Mouse (Mus musculus) lung, postnatal 0 days (tissue): ENCODE measurements around the gene Pla2g4e.

ENCODE experiments used
- CTCF ChIP-seq: IDR thresholded peaks from 2 replicates; pipeline ENCODE4 v1.5.1; 2016; ENCODE audit warnings: antibody characterized with exemption, mild to moderate bottlenecking
- EP300 ChIP-seq: IDR thresholded peaks from 2 replicates; pipeline ENCODE4 v1.6.1; 2016; ENCODE audit warnings: antibody characterized with exemption, mild to moderate bottlenecking, control low read depth

DNA sequence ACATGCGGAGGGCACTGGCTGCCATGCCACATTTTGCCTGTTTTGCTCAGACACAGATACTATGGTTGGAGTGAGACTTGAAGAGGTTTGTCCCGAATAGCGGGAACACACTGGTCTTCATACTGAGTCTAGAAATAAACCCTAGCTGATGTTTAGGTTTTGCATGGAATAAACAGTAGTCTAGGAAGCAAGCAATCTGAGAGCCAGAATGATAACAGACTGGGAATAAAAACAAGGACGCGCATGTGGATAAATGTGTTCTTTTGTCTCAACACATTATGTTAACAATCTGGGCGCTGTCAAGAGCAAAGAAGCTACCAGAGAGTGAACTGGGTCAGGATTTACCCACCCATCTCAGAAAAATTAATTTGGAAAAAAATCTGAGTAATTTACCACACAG lies 122.2 kb downstream of the Pla2g4e start:
- TF ChIP-seq CTCF = no peak
- TF ChIP-seq EP300 = peak; percentile 64
